Mouse (Mus musculus) liver, embryonic 14.5 days (tissue): ENCODE measurements around the gene Fut2. TPM values are rescaled to one million over a fixed set of nuclear protein-coding genes. Genes with fewer than 3 reads are reported as not detected.
A peak's percentile ranks its signal among the peaks of the same experiment; 100 is the strongest.
"Not testable (repeated sequence)": the region's sequence is repeated elsewhere in the genome, so short reads cannot be mapped to it uniquely, and the experiment has no call there.

Experiments used
- ATAC-seq: fragments of 200-750 bp; cut with Nextera tagmentation; 2 replicates; pipeline ENCODE4 v1.8.0; 2017; ENCODE audit warnings: moderate number of reproducible peaks, mild to moderate bottlenecking, moderate library complexity; ENCODE audit not compliant: insufficient read depth
- DNase-seq, 3 experiments: peaks; one replicate each; pipeline ENCODE4 v3.0.0-alpha.2; 2012 to 2013; ENCODE audit warnings: low read depth in 3 of 3, low spot score in 3 of 3
- H3K27ac ChIP-seq: fragments of 300-500 bp; sonication (generic); 2 replicates; pipeline ENCODE4 v1.5.1; 2014; ENCODE audit warnings: moderate library complexity, mild to moderate bottlenecking, control low read depth, inconsistent platforms
- H3K27me3 ChIP-seq: fragments of 300-500 bp; sonication (generic); 2 replicates; pipeline ENCODE4 v1.6.1; 2014; ENCODE audit warnings: mild to moderate bottlenecking, low read length, moderate library complexity; ENCODE audit not compliant: control insufficient read depth, insufficient read depth
- H3K36me3 ChIP-seq: fragments of 300-500 bp; sonication (generic); replicated peaks from 2 replicates; pipeline ENCODE4 v1.6.1; 2014; ENCODE audit warnings: low read depth; ENCODE audit not compliant: control insufficient read depth, insufficient read depth
- H3K4me1 ChIP-seq, 2 experiments: fragments of 200-500 bp in 1 of 2; fragments of 300-500 bp in 1 of 2; sonication (generic) in 1 of 2; replicated peaks; 2 replicates each; pipeline ENCODE4 v1.6.1; 2012 to 2014; ENCODE audit warnings: antibody characterized with exemption in 1 of 2, inconsistent platforms in 1 of 2, low read length in 1 of 2; ENCODE audit not compliant: control insufficient read depth in 2 of 2, insufficient read depth in 2 of 2
- H3K4me2 ChIP-seq: fragments of 300-500 bp; sonication (generic); 2 replicates; pipeline ENCODE4 v1.6.1; 2014; ENCODE audit warnings: low read depth, mild to moderate bottlenecking, control low read depth, moderate library complexity
- H3K4me3 ChIP-seq, 2 experiments: fragments of 200-500 bp in 1 of 2; fragments of 300-500 bp in 1 of 2; sonication (generic) in 1 of 2; 2 replicates each; pipeline ENCODE4 v1.5.1; 2012 to 2014; ENCODE audit warnings: low read depth in 2 of 2, low read length in 2 of 2, mild to moderate bottlenecking in 2 of 2, control low read depth in 1 of 2, inconsistent platforms in 1 of 2, moderate library complexity in 1 of 2; ENCODE audit not compliant: insufficient read depth in 1 of 2
- H3K9ac ChIP-seq: fragments of 300-500 bp; sonication (generic); replicated peaks from 2 replicates; pipeline ENCODE4 v1.6.1; 2014; ENCODE audit warnings: mild to moderate bottlenecking, control low read depth, moderate library complexity
- H3K9me3 ChIP-seq: fragments of 300-500 bp; sonication (generic); 2 replicates; pipeline ENCODE4 v1.6.1; 2016; ENCODE audit warnings: low read length, mixed read lengths; ENCODE audit not compliant: control insufficient read depth
- CTCF ChIP-seq: IDR thresholded peaks from 2 replicates; pipeline ENCODE4 v1.5.1; 2016; ENCODE audit warnings: antibody characterized with exemption, low read depth, control low read depth
- EP300 ChIP-seq: IDR thresholded peaks from 2 replicates; pipeline ENCODE4 v1.6.1; 2016; ENCODE audit warnings: antibody characterized with exemption, low read depth
- WGBS: fragments of 180-500 bp; shearing (Covaris S2); extraction: QIAGEN DNeasy Blood & Tissue Kit; methylation state at CpG from one replicate; pipeline ENCODE4 v1.1.7; 2014; ENCODE audit not compliant: insufficient replicate concordance; 5-methylcytosine and 5-hydroxymethylcytosine counted together
- polyA plus RNA-seq, 2 experiments: library from polyadenylated mRNA; depleted of rRNA in 1 of 2; stranded (reverse) in 1 of 2; unstranded in 1 of 2; fragments of >200 nt; fragmentation: Nextera tagmentation in 1 of 2; extraction: Ambion mirVana in 1 of 2; gene quantifications; 2 replicates each; pipeline versions ENCODE4 v1.2.1 to v1.2.3; 2012 to 2014

The Fut2 gene
- polyA plus RNA-seq, 2 experiments: not detected

GRCm38 (mm10) chr7:45677627-45678295 lies 11.6 kb upstream of the Fut2 start:
- Histone ChIP-seq H3K9me3 (no peaks in the 10 kb centered on the region), H3K4me3 (no peak overlapping the region), H3K9ac (no peak overlapping the region), H3K36me3 (no peaks in the 10 kb centered on the region), H3K27ac (no peak overlapping the region), H3K4me2 (no peak overlapping the region), H3K27me3 (no peaks in the 10 kb centered on the region), H3K4me1 (peaks cover 3 to 10% of the 10 kb centered on the region in 2 experiments; a peak in 2 of 4 replicates)
- DNase-seq: no peak
- TF ChIP-seq CTCF (no peak), EP300 (no peak)
- 53% methylated on average over 7 of the region's 7 CpGs for WGBS
- ATAC-seq: no peak

- H3K9ac ChIP-seq: no peak overlapping the region
- ATAC-seq (no peak), DNase-seq (no peak)
- no peak overlapping the region for H3K4me3 ChIP-seq
- no peaks in the 10 kb centered on the region for H3K9me3 ChIP-seq
- H3K4me1 ChIP-seq: peaks cover 0 to 5% of the 10 kb centered on the region in 2 experiments; a peak in 1 of 4 replicates
- 82% methylated on average over 9 of the region's 9 CpGs for WGBS
- H3K4me2 ChIP-seq: no peak overlapping the region
- H3K36me3 ChIP-seq: no peaks in the 10 kb centered on the region
- TF ChIP-seq CTCF (peak; percentile 41), EP300 (no peak)
- no peaks in the 10 kb centered on the region for H3K27me3 ChIP-seq
- H3K27ac ChIP-seq: no peak overlapping the region
These were observed 2.7 kb upstream of the Fut2 start for GRCm38 (mm10) chr7:45668921-45669320.

- DNase-seq (no peak), ATAC-seq (no peak)
- Histone ChIP-seq H3K9ac (no peak overlapping the region), H3K36me3 (no peaks in the 10 kb centered on the region), H3K27me3 (no peaks in the 10 kb centered on the region), H3K9me3 (no peaks in the 10 kb centered on the region), H3K4me1 (peaks cover 0 to 5% of the 10 kb centered on the region in 2 experiments; a peak in 1 of 4 replicates), H3K4me2 (no peak overlapping the region), H3K27ac (no peak overlapping the region), H3K4me3 (no peak overlapping the region)
- no peak for TF ChIP-seq CTCF
- no peak for TF ChIP-seq EP300
- 84% methylated on average over 14 of the region's 14 CpGs for WGBS
These were observed 1.6 kb upstream of the Fut2 start for GRCm38 (mm10) chr7:45667761-45668160.

DNA sequence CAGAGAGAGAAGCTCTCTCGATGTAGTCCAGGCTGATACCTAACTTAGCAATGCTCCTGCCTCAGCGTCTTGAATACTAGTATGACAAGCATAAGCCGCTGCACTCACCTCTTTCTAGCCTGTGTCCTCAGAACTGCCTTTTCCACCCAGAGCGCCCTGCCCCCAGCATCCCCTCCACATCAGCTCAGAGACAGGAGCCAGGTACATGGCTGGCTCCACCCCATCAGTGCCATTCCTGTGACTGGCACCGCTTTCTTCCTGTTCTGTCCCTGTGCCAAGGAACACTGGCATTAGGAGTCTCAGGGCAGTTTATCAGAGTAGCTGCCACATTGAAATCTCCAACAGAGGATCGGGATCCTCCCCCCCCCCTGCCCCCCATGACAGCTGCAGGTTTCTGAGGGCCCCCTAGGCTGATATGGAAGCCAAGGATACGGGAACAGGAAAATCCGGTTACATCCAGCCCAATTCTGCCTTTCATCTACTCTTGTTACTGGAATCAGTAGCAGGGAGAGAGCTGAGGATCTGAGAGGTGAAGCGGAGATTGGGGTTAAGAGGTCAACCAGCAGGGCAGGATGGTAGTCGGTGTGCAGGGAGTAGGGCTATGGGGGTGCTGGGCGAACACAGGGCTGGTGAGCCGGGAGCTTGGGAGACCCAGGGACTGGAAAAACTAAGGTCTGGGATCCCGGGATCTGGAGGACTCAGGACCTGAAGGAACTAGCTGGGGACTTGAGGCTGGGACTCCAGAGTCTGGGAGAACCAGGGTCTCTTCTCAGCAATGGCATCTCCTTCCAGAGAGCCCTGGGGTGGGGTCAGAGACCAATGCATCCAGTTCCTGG lies 673 bp downstream of the Fut2 start:
- Histone ChIP-seq H3K9me3 (no peaks in the 10 kb centered on the region), H3K36me3 (no peaks in the 10 kb centered on the region), H3K4me3 (no peak overlapping the region), H3K4me1 (peaks cover 0 to 5% of the 10 kb centered on the region in 2 experiments; a peak in 1 of 4 replicates), H3K9ac (no peak overlapping the region), H3K27me3 (no peaks in the 10 kb centered on the region), H3K4me2 (no peak overlapping the region), H3K27ac (no peak overlapping the region)
- TF ChIP-seq CTCF (no peak), EP300 (no peak)
- WGBS: 43% methylated on average over 13 of the region's 13 CpGs
- ATAC-seq (no peak), DNase-seq (no peak)

GRCm38 (mm10) chr7:45661702-45662101 lies 4.5 kb downstream of the Fut2 start:
- H3K36me3 ChIP-seq, H3K27ac ChIP-seq, ATAC-seq, H3K27me3 ChIP-seq, H3K9ac ChIP-seq, H3K9me3 ChIP-seq, DNase-seq, H3K4me3 ChIP-seq, H3K4me1 ChIP-seq, H3K4me2 ChIP-seq: not testable (repeated sequence)
- WGBS: 64% methylated on average over 6 of the region's 6 CpGs
